Comparison of ENCODE assay signal across 32 mouse cellular contexts in the genomic region with DNA sequence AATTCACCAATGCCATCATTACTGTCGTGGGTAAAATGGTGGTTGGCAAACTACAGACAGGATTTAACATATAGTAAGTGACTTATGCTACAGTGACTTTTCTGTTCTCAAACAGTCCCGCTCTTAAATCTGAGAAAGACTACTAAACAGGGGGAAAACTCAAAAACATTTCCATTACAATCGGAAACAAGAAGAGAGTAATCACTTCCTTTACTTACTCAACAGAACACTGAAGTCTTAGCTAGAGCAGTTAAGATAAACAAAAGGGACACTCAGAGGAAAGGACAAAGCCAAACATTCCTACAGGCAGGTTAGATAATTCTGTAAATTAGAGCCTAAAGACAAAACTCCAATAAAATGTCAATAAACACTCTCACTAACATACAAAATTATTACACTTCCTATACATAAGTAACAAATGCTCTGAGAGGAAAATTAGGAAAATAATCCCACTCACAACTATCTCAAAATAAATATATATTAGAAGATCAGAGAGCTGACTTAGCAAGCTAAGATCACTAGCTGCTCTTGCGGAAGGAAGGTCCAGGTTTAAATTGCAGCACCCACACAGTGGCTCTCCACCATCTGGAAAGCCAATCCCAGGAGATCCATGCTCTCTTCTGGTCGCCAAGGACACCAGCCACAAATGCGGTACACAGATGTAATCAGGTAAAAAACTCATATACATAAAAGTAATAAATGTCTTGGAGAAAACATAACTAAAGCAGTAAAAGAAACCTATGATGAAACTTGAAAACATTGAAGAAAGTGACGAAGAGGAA. TPM values are rescaled to one million over a fixed set of nuclear protein-coding genes. Genes with fewer than 3 reads are reported as not detected.
DNase-seq lines count a peak whose midpoint lies in the region; ATAC-seq and TF ChIP-seq lines count a peak whose summit lies in the region.
"Had no signal": no experiment of that assay in that cellular context is flagged by ENCODE, and none has a peak within 500 bp of the region (broad histone marks: within the 10 kb centered on the region; RNA-seq: fewer than 3 reads in every experiment).

No protein-coding gene starts in this region.

- 78% methylated on average over 7 of the region's 7 CpGs for WGBS in heart, embryonic 10.5 days
- 54% methylated on average over 7 of the region's 7 CpGs for WGBS in heart, adult 2 months
- 86% methylated on average over 7 of the region's 7 CpGs for whole genome bisulfite sequencing in forebrain, embryonic 14.5 days

- peaks cover 54% of the 10 kb centered on the region for H3K4me1 ChIP-seq in heart, embryonic 10.5 days
- peaks cover 28% of the 10 kb centered on the region for H3K4me1 ChIP-seq in heart, adult 2 months (ENCODE audit: control insufficient read depth, insufficient read depth, low read length)
- H3K4me1 ChIP-seq in forebrain, embryonic 14.5 days (ENCODE audit: control insufficient read depth, insufficient read depth, low read length) = peaks cover 22% of the 10 kb centered on the region

- no peaks in the 10 kb centered on the region for H3K36me3 ChIP-seq in heart, embryonic 10.5 days
- H3K36me3 ChIP-seq in heart, adult 2 months (ENCODE audit: control insufficient read depth, insufficient read depth, low read length) = peaks cover 21% of the 10 kb centered on the region
- no peaks in the 10 kb centered on the region for H3K36me3 ChIP-seq in forebrain, embryonic 14.5 days (ENCODE audit: control insufficient read depth, insufficient read depth, low read length)
- H3K36me3 ChIP-seq: hindbrain, embryonic 13.5 days; limb, embryonic 12.5 days had no signal

- intact Hi-C loops in heart, adult 2 months (cut with DNase I) = no loop called here

- H3K79me2 ChIP-seq in heart, adult 2 months (replicated peaks; ENCODE audit: control insufficient read depth, insufficient read depth, low read length) = peaks cover 11% of the 10 kb centered on the region

- no peak overlapping the region for H3K4me3 ChIP-seq in heart, embryonic 10.5 days
- no peak overlapping the region for H3K4me3 ChIP-seq in heart, adult 2 months
- no peak overlapping the region for H3K4me3 ChIP-seq in forebrain, embryonic 14.5 days (ENCODE audit: low read depth, low read length)
- H3K4me3 ChIP-seq: forebrain, embryonic 10.5 days; hindbrain, embryonic 13.5 days; limb, embryonic 12.5 days had no signal

- TF ChIP-seq POLR2A in heart, adult 2 months (IDR thresholded peaks at IDR 0.05; ENCODE audit: insufficient read depth, low read depth, low read length) = no peak

- no peak for TF ChIP-seq EP300 in heart, adult 2 months (IDR thresholded peaks at IDR 0.05; ENCODE audit: insufficient read depth, low read depth, low read length)

- no peak overlapping the region for H3K9ac ChIP-seq in heart, adult 2 months (ENCODE audit: low read depth, low read length)
- H3K9ac ChIP-seq in forebrain, embryonic 14.5 days (ENCODE audit: low read length) = no peak overlapping the region
- H3K9ac ChIP-seq: forebrain, postnatal 0 days; hindbrain, embryonic 13.5 days; limb, embryonic 12.5 days; liver, postnatal 0 days had no signal

- no peak overlapping the region for H3K4me2 ChIP-seq in forebrain, embryonic 14.5 days (ENCODE audit: low read length)
- H3K4me2 ChIP-seq: hindbrain, embryonic 13.5 days; limb, embryonic 12.5 days; liver, embryonic 11.5 days; midbrain, embryonic 11.5 days had no signal

- peak; percentile 42 for ATAC-seq in inflammation-experienced regulatory T-cells, adult 6 months
- no peak for ATAC-seq in forebrain, embryonic 14.5 days
- ATAC-seq: forebrain, postnatal 0 days; liver, postnatal 0 days had no signal

- no peaks in the 10 kb centered on the region for H3K27me3 ChIP-seq in heart, embryonic 10.5 days (ENCODE audit: insufficient read depth, poor library complexity, severe bottlenecking)
- no peaks in the 10 kb centered on the region for H3K27me3 ChIP-seq in heart, adult 2 months (ENCODE audit: control insufficient read depth, insufficient read depth, low read length)
- H3K27me3 ChIP-seq in forebrain, embryonic 14.5 days (replicated peaks; ENCODE audit: control insufficient read depth, insufficient read depth, low read length) = no peaks in the 10 kb centered on the region
- H3K27me3 ChIP-seq: hindbrain, embryonic 13.5 days; limb, embryonic 12.5 days had no signal

- no peak overlapping the region for H3K27ac ChIP-seq in heart, embryonic 10.5 days
- no peak overlapping the region for H3K27ac ChIP-seq in heart, adult 2 months
- H3K27ac ChIP-seq in forebrain, embryonic 14.5 days (ENCODE audit: low read depth, low read length) = no peak overlapping the region
- H3K27ac ChIP-seq: forebrain, embryonic 10.5 days; hindbrain, embryonic 13.5 days; limb, embryonic 12.5 days; stomach, postnatal 0 days had no signal

- no peak for TF ChIP-seq CTCF in heart, adult 2 months (IDR thresholded peaks at IDR 0.05)

- H3K9me3 ChIP-seq in heart, embryonic 10.5 days = no peaks in the 10 kb centered on the region
- no peaks in the 10 kb centered on the region for H3K9me3 ChIP-seq in forebrain, embryonic 14.5 days (replicated peaks; ENCODE audit: control insufficient read depth, low read length)
- H3K9me3 ChIP-seq: forebrain, embryonic 10.5 days; hindbrain, embryonic 13.5 days; limb, embryonic 12.5 days had no signal

- DNase-seq in heart, embryonic 10.5 days (ENCODE audit: low spot score) = peak; percentile 33
- no peak for DNase-seq in heart, adult 2 months
- peak; percentile 65 for DNase-seq in CD4-positive helper T cell, adult 2 months (ENCODE audit: low read depth, low spot score)
- peak; percentile 90 for DNase-seq in ES-CJ7 (ENCODE audit: low read depth, low spot score)
- no peak for DNase-seq in forebrain, embryonic 14.5 days (ENCODE audit: low spot score)
- no peak for DNase-seq in gastrocnemius, adult 8-10 months (ENCODE audit: low spot score in 2 of 2)
- no peak for DNase-seq in B cell, adult 2 months
- DNase-seq: adrenal gland, postnatal 36 days; cerebellum, postnatal 14 days; forebrain, postnatal 0 days; gastrocnemius, postnatal 36 days; kidney, adult 9 months; kidney, postnatal 14 days; layer of hippocampus, postnatal 36 days; liver, postnatal 0 days; lung, postnatal 10 days had no signal

RNA-seq across cellular contexts. Expression of a gene that starts 6.1 kb away (rescaled TPM):
- polyA plus RNA-seq in heart, embryonic 10.5 days (2016; fragmentation: Nextera tagmentation; extraction: Ambion mirVana) = 72.3 and 73.9 TPM in 2 replicates
- total RNA-seq in heart, adult 2 months (2021) = 10 to 100 TPM; 17.5 to 19.5 TPM
- polyA plus RNA-seq in heart, adult 2 months (2012; rRNA removed) = 12.0 and 23.5 TPM in 2 replicates
- polyA plus RNA-seq in inflammation-experienced regulatory T-cells, adult 6 months (2017; shearing (Covaris generic)) = 10 to 100 TPM; 89.9 to 95.2 (median 94.7) TPM
- 80.8 and 88.0 TPM in 2 replicates for polyA plus RNA-seq in forebrain, embryonic 14.5 days (2014; fragmentation: Nextera tagmentation; extraction: Ambion mirVana)
- 10 to 100 TPM in 1 of 4 experiments, 1 to 10 TPM in 3; 7.2 to 11.9 (median 9.3) TPM for total RNA-seq in gastrocnemius, adult 8-10 months (2022)

RNA-seq across cellular contexts. Expression of a gene that starts 24.7 kb away (rescaled TPM):
- 0.59 TPM in 1 of 2 replicates, not detected in the other for polyA plus RNA-seq in heart, embryonic 10.5 days (2016; fragmentation: Nextera tagmentation; extraction: Ambion mirVana)
- 1 to 10 TPM in 1 of 2 experiments, under 1 TPM in 1; 0.78 to 1.5 TPM for total RNA-seq in heart, adult 2 months (2021)
- not detected in 2 replicates for polyA plus RNA-seq in heart, adult 2 months (2012; rRNA removed)
- not detected for polyA plus RNA-seq in inflammation-experienced regulatory T-cells, adult 6 months (2017; shearing (Covaris generic))
- not detected in 2 replicates for polyA plus RNA-seq in forebrain, embryonic 14.5 days (2014; fragmentation: Nextera tagmentation; extraction: Ambion mirVana)
- 1 to 10 TPM in 1 of 4 experiments, under 1 TPM in 1, not detected in 2; 0.88 to 1.6 TPM for total RNA-seq in gastrocnemius, adult 8-10 months (2022)
- total RNA-seq: adrenal gland, postnatal 36 days; forebrain, postnatal 0 days; gastrocnemius, postnatal 36 days; layer of hippocampus, adult 18-20 months; megakaryocyte progenitor cell, adult 5-6 weeks; midbrain, postnatal 0 days; neutrophil, adult 5-6 weeks had no signal
- polyA plus RNA-seq: embryonic facial prominence, embryonic 11.5 days; forebrain, postnatal 0 days; heart, embryonic 14.5 days; intestine, embryonic 14.5 days; limb, embryonic 12.5 days; liver, postnatal 0 days; midbrain, embryonic 11.5 days; midbrain, postnatal 0 days; small intestine, adult 2 months; stomach, postnatal 0 days; thymus, postnatal 0 days had no signal

RNA-seq across cellular contexts. Expression of a gene that starts 42.0 kb away (rescaled TPM):
- polyA plus RNA-seq in heart, embryonic 10.5 days (2016; fragmentation: Nextera tagmentation; extraction: Ambion mirVana) = 18.6 and 24.8 TPM in 2 replicates
- 1 to 10 TPM; 5.4 to 5.5 TPM for total RNA-seq in heart, adult 2 months (2021)
- 3.6 and 7.3 TPM in 2 replicates for polyA plus RNA-seq in heart, adult 2 months (2012; rRNA removed)
- 10 to 100 TPM; 26.7 to 41.0 (median 33.8) TPM for polyA plus RNA-seq in inflammation-experienced regulatory T-cells, adult 6 months (2017; shearing (Covaris generic))
- 14.1 and 19.6 TPM in 2 replicates for polyA plus RNA-seq in forebrain, embryonic 14.5 days (2014; fragmentation: Nextera tagmentation; extraction: Ambion mirVana)
- total RNA-seq in gastrocnemius, adult 8-10 months (2022) = 1 to 10 TPM; 2.6 to 5.3 (median 3.9) TPM

RNA-seq across cellular contexts. Expression of a gene that starts 56.3 kb away (rescaled TPM):
- 12.0 and 14.2 TPM in 2 replicates for polyA plus RNA-seq in heart, embryonic 10.5 days (2016; fragmentation: Nextera tagmentation; extraction: Ambion mirVana)
- total RNA-seq in heart, adult 2 months (2021) = 10 to 100 TPM; 10.7 to 11.2 TPM
- 5.7 and 10.2 TPM in 2 replicates for polyA plus RNA-seq in heart, adult 2 months (2012; rRNA removed)
- 1 to 10 TPM; 6.4 to 8.8 (median 7.6) TPM for polyA plus RNA-seq in inflammation-experienced regulatory T-cells, adult 6 months (2017; shearing (Covaris generic))
- polyA plus RNA-seq in forebrain, embryonic 14.5 days (2014; fragmentation: Nextera tagmentation; extraction: Ambion mirVana) = 4.6 and 5.6 TPM in 2 replicates
- 1 to 10 TPM; 5.0 to 7.6 (median 5.9) TPM for total RNA-seq in gastrocnemius, adult 8-10 months (2022)

Comparison
In these comparisons a context has a peak if more than half of its experiments do, and no peak if none do; other contexts are left out.
1. DNase-seq: peak in heart, embryonic 10.5 days (single experiment), CD4-positive helper T cell, adult 2 months (single experiment) and ES-CJ7 (single experiment); none in heart, adult 2 months (0 of 2), forebrain, embryonic 14.5 days (single experiment), gastrocnemius, adult 8-10 months (0 of 2) and B cell, adult 2 months (0 of 2).